Mouse (Mus musculus) gastrocnemius, postnatal 14 days (tissue): Measurements from ENCODE around the gene Map3k11. TPM values are rescaled to one million over a fixed set of nuclear protein-coding genes. Genes with fewer than 3 reads are reported as not detected.

ENCODE experiments used
- DNase-seq: peaks from one replicate; pipeline ENCODE4 v3.0.0; 2021; ENCODE audit warnings: mixed read lengths
- intact Hi-C: fragments of 180-260 bp; cut with DNase I; formaldehyde crosslinking; loops from one replicate; pipeline ENCODE4 v1.15.1; 2025; ENCODE audit warnings: low total_unique reads
- total RNA-seq, 2 experiments: library from RNA; stranded (reverse); gene quantifications; 2 replicates each; pipeline ENCODE4 v1.2.3; 2021

Map3k11 gene
- total RNA-seq, 2 experiments from 2014 or later = 16.7 TPM

DNA sequence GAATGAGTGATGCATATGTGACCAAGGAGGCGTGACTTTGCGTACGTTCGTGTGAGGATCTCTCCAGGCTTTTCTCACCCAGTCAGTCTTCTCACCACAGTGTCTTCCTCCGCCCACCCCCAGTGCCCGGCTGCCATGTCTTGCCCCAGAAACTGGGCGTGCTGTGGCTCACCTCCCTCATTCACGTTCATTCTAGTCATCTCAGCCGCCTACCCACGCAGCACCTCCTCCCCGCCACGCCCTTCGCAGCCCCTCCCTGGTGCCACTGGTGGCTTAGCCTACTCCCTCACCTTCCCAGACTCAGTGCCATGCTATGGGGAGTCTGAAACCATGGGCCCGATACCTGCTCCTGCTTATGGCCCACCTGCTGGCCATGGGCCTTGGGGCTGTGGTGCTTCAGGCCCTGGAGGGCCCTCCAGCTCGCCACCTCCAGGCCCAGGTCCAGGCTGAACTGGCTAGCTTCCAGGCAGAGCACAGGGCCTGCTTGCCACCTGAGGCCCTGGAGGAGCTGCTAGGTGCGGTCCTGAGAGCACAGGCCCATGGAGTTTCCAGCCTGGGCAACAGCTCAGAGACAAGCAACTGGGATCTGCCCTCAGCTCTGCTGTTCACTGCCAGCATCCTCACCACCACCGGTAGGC, 15.7 kb downstream of the Map3k11 start, which contains the start of gene Kcnk7:
Gene Kcnk7 (plus strand): TSS at position 205 of the 638 bp plus-strand sequence.
- intact Hi-C loops = no loop called here
- no peak for DNase-seq

DNA sequence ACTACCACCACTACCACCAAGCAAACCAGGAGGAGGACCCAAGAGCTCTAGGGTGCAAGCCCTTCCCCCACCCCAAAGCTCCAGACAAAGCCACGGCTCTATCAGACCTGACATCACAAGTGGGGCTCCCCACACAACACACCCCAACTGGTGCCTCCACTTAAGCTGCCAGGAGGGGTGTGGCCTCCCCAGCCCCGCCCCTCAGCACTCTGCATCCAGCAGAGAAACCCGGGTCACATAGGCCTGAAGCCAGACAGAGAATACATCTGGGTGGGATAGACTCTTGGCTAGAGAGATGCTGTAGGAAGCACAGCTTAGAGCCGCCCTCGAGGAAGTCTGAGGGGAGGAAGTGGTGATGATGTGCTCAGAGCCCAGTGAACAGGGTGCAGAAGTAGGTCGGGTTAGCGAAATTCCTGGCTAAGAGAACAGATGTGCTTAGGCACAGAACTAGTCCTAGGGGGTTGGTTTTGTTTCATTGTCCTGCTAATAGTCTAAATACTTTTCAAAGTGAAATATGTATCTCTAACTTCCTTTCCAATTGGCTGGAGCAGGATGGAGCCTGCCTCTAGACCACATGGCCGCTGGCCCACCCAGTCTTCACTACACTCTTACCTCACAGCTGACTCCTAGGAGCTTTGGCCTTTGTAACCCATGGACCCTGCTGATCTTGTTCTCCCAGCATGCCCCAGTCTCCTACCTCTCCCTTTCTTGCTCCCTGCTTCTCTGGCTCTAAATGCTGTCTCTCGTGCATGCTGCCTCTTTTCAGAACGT, 16.4 kb downstream of the Map3k11 start:
- DNase-seq = peak; percentile 55
- intact Hi-C loops = no loop called here

DNA sequence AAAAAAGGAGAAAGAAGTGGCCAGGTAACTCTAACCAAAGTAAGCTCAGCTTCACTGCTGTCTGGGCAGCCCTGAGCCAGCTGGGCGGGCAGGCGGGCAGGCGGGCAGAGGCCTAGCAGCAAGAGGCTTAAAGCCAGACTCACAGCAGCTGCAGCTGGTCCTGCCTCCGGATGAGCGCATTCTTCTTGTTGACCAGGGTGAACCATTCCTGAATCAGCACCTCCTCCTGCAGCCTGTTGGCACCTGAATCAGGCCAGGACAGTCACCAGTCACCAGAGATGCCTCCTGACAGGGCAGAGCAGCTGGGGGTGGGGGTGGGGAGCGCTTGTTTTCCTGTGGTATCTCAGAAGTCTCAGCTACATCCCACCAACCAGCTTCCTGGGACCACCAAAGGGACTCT, 21.5 kb downstream of the Map3k11 start:
- DNase-seq = peak; percentile 59

DNA sequence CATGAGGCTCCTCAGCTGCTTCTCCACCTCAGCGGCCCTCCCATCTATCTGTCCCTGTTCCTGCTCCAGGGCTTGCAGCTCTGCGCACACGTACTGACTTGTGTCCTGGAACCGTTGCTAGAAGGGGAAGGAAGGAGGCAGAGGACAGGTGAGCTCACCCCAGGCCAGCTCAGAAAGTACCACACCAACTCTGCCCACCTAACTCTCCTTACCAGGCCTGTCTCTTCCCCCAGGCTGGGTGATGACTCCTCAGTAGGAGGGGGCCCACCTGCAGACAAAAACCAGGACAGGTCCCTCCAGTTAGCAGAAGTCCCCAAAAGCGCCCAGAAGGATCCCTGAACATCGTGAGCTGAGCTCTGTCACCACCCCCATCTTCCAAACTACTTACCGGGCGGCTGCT, 22.0 kb downstream of the Map3k11 start:
- intact Hi-C loops = loop anchor here (5.0 kb wide), 1 partner anchor 67 kb away; no protein-coding TSS in a partner anchor
- no peak for DNase-seq

More for the DNA sequence above, 21.5 kb downstream of the Map3k11 start:
- intact Hi-C loops = loop anchor here (5.0 kb wide), 1 partner anchor 67 kb away; no protein-coding TSS in a partner anchor

DNA sequence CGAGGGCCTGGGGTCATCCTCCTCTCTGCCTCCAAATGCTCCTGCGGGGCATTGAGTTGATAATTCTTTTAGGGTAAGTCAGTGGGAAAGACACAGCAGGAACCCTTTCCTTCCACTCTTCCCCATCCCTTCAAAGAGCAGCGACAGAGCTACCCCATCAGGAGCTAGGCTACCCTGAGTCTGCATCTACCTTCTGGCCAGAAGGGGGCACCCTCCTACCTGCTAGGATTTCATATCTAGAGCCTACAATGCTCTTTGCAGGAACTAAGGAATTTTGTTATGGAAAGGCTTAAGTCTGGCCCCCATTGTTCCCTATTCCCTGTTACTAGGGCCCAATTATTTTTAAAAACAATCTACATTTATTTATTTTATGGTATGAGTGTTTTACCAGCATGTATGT, 22.7 kb downstream of the Map3k11 start:
- intact Hi-C loops = loop anchor here (5.0 kb wide), 1 partner anchor 66 kb away; no protein-coding TSS in a partner anchor
- peak; percentile 77 for DNase-seq

DNA sequence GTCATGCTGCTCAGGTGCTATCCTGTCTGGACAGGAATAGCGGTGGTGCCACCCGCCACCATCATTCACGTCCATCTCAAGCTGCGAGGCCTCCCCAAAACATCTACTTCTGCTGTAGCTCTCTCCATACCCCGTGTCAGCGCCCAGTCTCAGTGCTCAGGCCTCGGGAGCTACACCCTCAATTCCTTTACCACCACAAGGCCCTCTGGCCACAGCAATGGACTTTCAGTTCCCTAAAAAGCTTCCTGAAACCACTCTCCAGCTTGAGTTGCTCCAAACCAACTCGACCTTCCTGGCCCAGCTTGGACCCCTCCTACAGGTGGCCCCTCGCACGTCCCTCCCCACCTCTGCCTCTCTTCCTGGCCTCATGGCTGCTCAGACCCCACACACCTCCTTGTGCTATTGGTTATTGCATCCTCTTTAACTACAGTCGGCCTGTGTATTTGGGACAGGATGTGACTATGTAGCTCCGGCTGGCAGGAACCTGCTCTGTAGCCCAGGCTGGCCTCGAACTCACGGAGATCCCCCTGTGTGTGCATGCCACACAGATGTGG, 23.4 kb downstream of the Map3k11 start:
- peak; percentile 8 for DNase-seq
- intact Hi-C loops = loop anchor here (5.0 kb wide), 1 partner anchor 65 kb away; no protein-coding TSS in a partner anchor

DNA sequence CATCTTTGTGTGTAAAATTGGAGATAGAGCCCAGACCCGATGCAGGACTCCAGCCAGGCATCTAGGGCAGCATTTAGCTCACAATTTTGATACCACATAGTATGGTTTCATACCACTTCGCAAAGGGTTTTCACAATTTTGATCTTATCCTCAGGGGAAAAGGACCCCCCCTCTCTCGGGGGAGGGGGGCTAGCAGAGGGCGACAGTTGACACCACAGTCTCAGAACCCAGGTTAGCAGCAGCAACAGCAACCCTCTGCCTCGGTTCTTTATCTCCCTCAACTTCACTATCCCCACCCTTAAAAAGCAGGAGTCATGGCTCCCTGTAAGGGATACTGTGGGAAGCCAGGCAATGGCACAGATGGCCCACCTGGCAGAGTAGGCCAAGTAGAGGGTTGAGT, 24.7 kb downstream of the Map3k11 start:
- intact Hi-C loops = loop anchor here (5.0 kb wide), 1 partner anchor 64 kb away; no protein-coding TSS in a partner anchor
- DNase-seq = no peak

DNA sequence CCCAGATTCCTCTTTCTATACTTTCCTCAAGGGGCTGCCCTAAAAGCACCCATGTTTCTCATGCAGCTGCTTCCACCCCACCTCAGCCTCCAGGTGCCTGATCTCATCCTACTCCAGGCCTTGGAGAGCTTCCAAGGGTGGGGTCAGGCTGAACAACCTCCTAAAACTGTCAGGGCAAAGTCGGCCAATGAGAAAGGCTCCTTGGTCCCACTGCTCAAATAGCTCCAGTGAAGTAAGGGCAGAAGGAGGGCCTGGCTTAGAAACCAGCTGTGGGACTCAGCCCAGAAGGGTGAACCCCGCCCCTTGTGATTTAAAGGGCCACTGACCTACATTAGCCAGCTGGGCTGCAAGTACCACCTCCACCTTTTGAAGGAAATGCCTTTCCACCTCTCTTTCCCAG, 25.2 kb downstream of the Map3k11 start:
- intact Hi-C loops = loop anchor here (5.0 kb wide), 1 partner anchor 64 kb away; no protein-coding TSS in a partner anchor
- DNase-seq = peak; percentile 85

DNA sequence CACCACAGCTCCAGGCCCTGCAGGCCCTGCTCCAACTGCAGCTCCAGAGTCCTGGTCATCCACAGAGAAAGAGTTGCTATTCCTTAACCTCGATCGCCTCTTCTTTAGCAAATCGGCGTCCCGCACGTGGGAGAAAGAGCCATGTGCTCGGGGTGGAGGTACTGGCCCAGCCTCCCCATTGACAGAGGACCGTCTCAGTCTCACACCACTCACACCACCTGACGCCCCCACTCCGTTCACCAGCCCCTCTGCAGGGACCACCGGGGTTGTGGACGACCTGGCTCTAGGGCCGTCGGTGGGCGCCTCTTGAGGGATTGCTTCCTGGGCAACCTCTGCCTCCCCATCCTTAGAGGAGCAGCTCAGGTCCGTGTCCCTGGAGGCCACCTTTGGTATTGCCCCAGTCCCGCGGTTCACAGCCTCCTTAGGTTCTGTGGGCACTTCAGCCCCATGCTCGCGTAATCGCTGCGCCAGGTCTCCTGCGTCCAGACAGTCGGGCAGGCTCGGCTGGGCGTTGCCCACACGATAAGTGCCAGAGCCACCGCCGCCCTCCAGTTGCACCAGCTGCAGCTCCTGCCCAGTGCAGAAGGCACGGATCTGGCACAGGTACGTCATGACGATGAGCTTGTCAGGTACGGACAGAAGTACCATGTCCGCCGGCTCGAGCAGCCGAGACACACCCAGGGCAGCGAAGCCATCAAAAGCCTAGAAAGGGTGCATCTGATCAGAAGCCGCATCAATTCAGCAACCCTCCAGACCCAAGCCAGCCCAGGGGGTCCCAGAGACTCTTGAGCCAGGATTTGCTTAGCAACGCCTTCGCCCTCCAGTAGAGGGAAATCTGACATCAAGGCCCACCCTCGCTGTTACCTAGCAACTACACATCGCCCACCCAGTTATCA, 27.5 kb downstream of the Map3k11 start:
- no peak for DNase-seq
- intact Hi-C loops = no loop called here

DNA sequence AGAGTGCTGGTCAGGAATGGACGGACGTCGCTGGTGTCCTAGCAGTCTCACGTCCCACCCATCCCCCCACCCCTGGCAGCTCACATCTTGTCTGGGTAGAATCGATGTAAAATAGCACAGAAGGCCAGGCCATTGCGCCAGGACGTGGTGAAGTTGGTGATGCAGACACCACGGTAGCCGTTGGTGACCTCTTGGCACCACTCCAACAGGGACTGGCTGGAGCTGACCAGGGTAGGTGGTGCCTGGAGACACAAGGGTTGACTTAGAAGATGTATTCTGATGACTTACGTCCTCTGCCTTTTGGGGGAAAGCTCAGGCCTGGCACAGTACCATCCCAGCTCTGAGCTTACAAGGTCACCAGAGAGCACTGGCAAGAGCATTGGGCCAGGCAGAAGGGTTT, 28.4 kb downstream of the Map3k11 start:
- intact Hi-C loops = no loop called here
- no peak for DNase-seq

DNA sequence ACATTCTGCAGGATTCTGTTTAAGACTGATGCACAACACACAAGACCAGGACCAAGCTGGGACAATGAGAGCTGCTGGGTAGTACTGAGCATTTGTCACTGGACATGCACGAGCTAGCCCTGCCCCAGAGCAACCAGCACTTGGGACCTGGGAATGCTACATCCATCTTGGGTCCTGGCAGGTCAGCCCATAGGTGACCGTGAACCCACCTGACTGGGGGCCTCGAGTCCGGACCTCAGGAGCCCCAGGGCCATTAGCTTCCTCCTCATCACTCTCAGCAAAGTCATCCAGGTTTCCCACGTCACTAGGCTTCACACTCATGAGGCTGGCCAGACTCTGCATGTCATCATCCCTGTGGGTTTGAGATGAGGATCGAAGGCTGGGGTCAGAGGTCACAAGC, 32.7 kb downstream of the Map3k11 start:
- DNase-seq = no peak
- intact Hi-C loops = no loop called here

DNA sequence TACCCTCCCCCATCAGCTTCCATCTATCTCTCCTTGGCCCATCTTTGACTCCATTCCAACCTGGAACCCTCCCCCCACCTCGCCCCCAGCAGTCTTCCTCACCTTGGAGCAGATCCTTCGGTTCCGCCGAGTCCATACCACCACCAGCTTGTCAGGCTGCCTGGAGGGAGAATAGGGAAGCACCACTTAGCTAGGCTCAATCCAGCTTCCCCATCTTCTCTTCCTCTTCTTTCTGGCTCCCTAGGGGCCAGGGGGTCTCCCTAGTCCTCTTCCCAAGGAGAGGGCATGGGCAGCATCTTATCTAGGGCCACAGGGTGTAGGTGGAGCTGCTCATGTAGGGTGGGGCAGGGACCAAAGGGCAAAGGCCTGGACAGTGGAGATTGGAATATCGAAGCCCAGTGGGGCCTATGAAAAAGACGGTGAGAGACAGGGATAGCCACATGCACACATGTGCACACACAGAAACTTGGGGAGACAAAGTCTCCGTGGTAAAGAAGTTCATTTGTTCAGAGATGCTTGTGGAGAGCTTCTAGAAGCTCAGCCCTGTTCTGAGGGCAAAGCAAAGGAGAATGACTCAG, 34.4 kb downstream of the Map3k11 start:
- DNase-seq = no peak
- intact Hi-C loops = no loop called here

DNA sequence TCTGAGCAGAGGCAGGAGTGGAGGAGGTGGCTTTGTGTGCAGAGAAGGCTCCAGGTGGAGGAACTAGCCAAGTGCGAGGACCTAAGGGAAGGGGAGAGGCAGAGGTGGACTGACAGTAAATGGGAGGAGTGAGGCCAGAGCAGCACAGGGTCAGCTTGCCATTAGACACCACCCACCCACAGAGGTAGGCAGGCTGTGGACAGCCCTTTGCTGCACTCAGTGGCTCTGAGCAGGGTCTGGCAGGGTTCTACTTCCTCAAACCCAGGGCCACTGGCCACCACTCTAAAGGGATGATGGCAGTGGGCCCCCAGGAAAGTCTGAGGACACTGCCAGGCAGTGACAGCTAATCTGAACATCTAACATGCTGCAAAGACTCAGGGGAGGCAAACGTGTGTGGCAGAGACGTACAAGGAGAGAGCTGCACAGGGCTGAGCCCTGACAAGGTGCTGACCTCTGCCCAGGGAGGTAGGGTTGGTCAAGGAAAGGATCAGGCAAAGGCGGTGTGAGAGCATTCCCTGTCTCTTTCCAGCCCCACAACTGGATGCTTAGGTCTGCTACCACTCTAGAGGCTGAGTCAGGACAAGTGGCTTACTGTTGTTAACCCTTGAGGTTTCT, 35.5 kb downstream of the Map3k11 start:
- DNase-seq = no peak
- intact Hi-C loops = no loop called here

DNA sequence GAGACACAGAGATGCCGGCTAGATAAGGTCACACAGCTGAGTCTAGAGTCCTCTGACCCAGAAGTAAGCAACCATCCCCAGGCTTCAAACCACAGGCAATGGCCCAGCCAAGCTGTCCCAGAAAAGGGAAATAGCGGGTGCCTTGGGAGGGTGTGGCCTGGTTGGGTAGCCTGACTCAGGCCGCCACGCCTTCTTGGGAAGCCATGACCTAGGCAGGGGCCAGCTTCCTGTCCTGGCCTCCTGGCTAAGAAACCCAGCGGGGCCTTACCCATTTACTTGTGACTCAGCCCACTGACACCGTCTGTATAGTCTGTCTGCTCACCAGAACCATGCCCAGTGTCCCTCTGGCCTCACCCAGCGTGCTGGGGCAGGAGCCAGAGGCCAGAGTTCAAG, 36.0 kb downstream of the Map3k11 start:
- intact Hi-C loops = no loop called here
- DNase-seq = peak; percentile 91

DNA sequence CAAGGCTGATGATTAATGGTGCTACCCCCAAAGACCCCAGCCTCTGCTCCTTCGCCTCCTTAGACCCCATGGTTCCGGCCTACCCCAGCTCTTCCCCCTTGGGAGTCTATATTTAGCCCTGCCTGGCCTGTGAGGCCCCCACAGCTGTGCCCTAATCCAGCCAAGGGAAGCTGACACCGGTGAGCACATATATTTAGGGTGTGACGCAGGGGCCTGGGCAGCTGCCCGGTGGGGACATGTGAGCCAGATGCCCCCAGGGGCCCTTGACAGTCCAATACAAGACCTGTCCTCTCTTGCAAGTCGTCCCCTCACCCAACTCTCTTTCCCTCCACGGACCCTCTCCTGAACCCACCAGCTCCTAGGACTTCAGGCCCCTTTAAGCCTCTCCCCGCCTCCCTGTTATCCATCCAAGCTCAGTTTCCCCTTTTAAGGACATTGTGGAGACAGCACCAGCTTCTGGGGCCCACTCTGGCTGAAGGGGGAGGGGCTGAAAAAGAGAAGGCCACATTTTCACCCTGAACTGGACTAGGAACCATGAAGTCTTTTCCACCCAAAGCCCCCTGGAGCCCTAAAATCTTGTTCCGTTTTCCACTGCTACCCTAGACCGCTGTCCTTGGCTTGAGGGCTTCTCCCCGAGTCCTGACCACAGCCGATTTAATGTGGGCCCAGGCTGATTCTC, 36.6 kb downstream of the Map3k11 start:
- intact Hi-C loops = no loop called here
- DNase-seq = peak; percentile 84

DNA sequence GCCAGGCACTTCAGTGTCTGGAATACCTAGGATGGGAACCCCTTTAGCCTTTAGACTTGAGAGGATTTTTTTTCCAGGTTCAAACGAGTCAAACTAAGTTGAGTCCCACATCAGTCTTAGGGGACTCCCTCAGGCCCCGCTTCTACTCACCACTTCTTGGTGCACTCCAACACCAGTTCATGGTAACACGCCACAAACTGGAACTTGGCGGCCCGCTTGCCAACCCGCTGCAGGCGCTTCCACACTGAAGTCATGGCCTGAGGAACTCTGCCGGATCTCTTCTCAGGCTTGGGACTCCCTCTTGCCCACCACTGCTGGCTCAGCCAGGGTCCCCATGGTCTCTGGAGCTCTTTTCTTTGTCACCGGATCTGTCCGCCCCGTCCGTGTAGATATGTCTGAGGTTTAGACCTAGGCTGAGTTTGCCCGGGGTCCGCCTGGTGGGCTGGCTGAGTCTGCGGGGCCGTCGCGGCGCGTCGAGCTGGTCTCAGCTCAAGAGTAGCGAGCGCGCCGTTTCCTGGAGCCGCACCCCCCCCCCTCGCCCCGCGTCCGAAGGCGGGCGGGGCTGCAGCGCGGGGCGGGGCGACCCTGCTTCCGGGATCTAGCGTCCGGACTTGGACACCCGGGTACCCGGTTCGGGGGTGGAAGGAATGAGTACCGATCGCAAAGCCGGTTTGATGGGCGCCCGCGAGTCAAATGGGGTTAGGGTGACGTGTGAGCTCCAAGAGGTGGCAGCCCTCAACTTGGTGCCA, 37.4 kb downstream of the Map3k11 start, which contains the start of gene Ehbp1l1:
Gene Ehbp1l1 (minus strand): TSS at position 551 of the 749 bp plus-strand sequence.
- peak; percentile 87 for DNase-seq
- intact Hi-C loops = no loop called here

DNA sequence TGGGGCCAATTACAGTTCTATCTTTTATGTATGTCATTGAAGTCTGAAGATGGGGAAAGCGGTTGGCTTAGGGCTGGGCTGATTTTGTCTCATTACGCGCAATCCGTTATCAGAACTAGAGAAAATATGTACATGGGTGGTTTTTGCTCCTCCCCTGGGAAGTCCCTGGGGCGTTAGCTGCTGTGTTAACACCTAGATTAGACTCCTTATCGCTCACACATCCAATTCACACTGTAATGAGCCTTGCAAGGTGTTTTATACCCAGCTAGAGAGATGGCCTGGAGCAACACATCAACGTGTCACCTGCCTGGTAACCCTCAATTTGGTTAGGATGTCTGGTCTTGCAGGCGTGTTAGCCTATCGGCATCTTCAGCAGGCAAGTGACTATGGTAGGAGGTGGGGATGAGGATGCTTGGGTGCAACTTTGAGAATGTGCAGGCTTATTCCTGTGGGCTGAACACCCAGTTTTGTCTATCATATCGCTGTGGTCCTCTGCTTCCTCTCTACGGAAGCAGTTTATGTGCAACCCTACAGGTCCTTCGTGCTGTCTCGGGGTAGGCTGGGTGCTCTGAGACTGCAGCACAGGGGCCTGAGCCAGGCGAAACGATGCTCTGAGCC, 38.5 kb downstream of the Map3k11 start:
- intact Hi-C loops = no loop called here
- no peak for DNase-seq
